Comparison of ENCODE assay signal across 15 mouse cellular contexts in genomic region chr4:25035806-25036205, GRCm38 (mm10).
"Had no signal": no experiment of that assay in that cellular context is flagged by ENCODE, and none has a peak within 500 bp of the region (broad histone marks: within the 10 kb centered on the region; RNA-seq: fewer than 3 reads in every experiment).

No protein-coding gene starts in this region.

- ATAC-seq: intestine, embryonic 15.5 days; liver, postnatal 0 days; midbrain, embryonic 16.5 days had no signal

- H3K27me3 ChIP-seq: intestine, embryonic 15.5 days; kidney, embryonic 15.5 days; limb, embryonic 15.5 days; liver, embryonic 13.5 days; megakaryocyte, embryonic 14.5 days; midbrain, embryonic 12.5 days; neural tube, embryonic 13.5 days had no signal

- DNase-seq: kidney, adult 2 months; liver, embryonic 13.5 days; liver, postnatal 0 days; spleen, adult 18-20 months; thymus, adult 18-20 months; thymus, postnatal 14 days had no signal

- H3K9ac ChIP-seq: intestine, embryonic 15.5 days; kidney, embryonic 15.5 days; limb, embryonic 15.5 days; liver, embryonic 13.5 days; liver, postnatal 0 days; midbrain, embryonic 12.5 days; neural tube, embryonic 13.5 days had no signal

- H3K4me2 ChIP-seq: intestine, embryonic 15.5 days; kidney, embryonic 15.5 days; limb, embryonic 15.5 days; liver, embryonic 13.5 days; midbrain, embryonic 12.5 days; neural tube, embryonic 13.5 days had no signal

- H3K4me1 ChIP-seq: intestine, embryonic 15.5 days; kidney, embryonic 15.5 days; liver, embryonic 13.5 days; megakaryocyte, embryonic 14.5 days; midbrain, embryonic 12.5 days; neural tube, embryonic 13.5 days had no signal

- H3K36me3 ChIP-seq: intestine, embryonic 15.5 days; kidney, embryonic 15.5 days; limb, embryonic 15.5 days; liver, embryonic 13.5 days; midbrain, embryonic 12.5 days; neural tube, embryonic 13.5 days had no signal

- H3K27ac ChIP-seq: intestine, embryonic 15.5 days; kidney, embryonic 15.5 days; left cerebral cortex, adult 2 months; limb, embryonic 15.5 days; liver, embryonic 13.5 days; macrophage; midbrain, embryonic 12.5 days; neural tube, embryonic 13.5 days had no signal

- H3K9me3 ChIP-seq: intestine, embryonic 15.5 days; kidney, embryonic 15.5 days; limb, embryonic 15.5 days; liver, embryonic 13.5 days; midbrain, embryonic 12.5 days; neural tube, embryonic 13.5 days had no signal

- H3K4me3 ChIP-seq: intestine, embryonic 15.5 days; kidney, embryonic 15.5 days; left cerebral cortex, adult 2 months; limb, embryonic 15.5 days; liver, embryonic 13.5 days; megakaryocyte, embryonic 14.5 days; midbrain, embryonic 12.5 days; neural tube, embryonic 13.5 days had no signal
